Mouse (Mus musculus) small intestine, adult 2 months (tissue): ENCODE measurements around the gene Muc13.

Source experiments
- CTCF ChIP-seq: fragments of 200-500 bp; IDR thresholded peaks from 2 replicates; pipeline ENCODE4 v1.5.1; 2012; ENCODE audit warnings: low read depth, mild to moderate bottlenecking, control low read depth, inconsistent platforms, low read length, moderate library complexity, mixed read lengths; ENCODE audit not compliant: insufficient replicate concordance, insufficient read length; ENCODE audit errors: extremely low read depth
- POLR2A ChIP-seq: fragments of 200-500 bp; IDR thresholded peaks from 2 replicates; pipeline ENCODE4 v1.6.1; 2012; ENCODE audit warnings: low read depth, mild to moderate bottlenecking, control low read depth, inconsistent platforms, low read length, moderate library complexity

GRCm38 (mm10) chr16:33765477-33765876 is 28.4 kb upstream of the Muc13 start:
- TF ChIP-seq CTCF (no peak), POLR2A (no peak)
